In the genomic region with DNA sequence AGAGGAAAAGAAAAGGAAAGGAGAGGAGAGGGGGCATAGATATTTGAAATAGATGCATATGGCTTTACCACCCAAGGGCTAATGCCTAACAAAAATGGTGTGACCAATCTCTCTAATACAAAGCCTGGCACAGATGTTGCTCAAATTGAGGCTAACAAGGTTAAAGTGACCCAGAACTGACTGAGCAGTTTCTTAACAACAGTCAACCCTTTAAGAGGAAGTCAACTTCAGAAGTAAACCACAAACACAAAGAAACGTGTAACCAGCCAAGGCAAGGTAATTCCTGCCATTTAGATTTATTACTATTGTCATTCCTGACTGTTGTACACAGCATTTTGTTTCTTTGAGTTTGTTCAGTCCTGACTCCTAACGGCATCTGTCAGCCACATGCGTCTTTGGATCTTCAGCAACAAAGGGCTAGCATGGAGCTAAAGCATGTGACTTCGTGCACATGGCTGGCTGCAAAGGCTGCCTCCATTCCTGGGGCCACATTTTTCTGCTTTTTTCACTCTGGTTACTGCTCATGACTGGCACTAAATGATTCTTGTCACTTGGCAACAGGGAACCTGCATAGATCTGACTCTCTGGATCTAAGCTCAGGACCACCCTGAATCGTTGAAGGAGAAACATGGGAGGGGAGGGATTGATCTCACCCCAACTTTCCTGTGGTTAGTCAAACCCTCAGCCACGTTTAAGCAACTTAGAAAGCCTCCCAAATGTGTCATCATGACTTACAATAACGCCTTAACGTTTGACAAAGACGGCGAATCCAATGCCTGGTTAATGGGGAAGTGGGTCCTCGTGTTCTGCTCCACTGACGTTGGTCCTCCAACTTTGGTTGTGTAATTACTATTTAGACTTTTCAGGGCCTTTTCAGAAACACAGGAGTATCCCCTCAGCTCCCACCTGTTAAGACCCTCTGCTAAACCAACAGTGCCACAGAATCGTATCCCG, we compare ENCODE assay signal across 15 mouse cellular contexts.
DNase-seq lines count a peak whose midpoint lies in the region; ATAC-seq and TF ChIP-seq lines count a peak whose summit lies in the region.
"Had no signal": no experiment of that assay in that cellular context is flagged by ENCODE, and none has a peak within 500 bp of the region (broad histone marks: within the 10 kb centered on the region; RNA-seq: fewer than 3 reads in every experiment).

No protein-coding gene starts in this region.

- H3K27me3 ChIP-seq in embryonic facial prominence, embryonic 13.5 days = no peaks in the 10 kb centered on the region
- H3K27me3 ChIP-seq in intestine, postnatal 0 days (replicated peaks; ENCODE audit: control insufficient read depth, insufficient read depth, low read length) = no peaks in the 10 kb centered on the region
- H3K27me3 ChIP-seq: forebrain, embryonic 15.5 days had no signal

- ATAC-seq in embryonic facial prominence, embryonic 13.5 days (ENCODE audit: insufficient number of reproducible peaks, insufficient read depth, low FRiP score, low TSS enrichment, low read depth) = 0 out of 2 replicates have a peak, but pooled peaks have one; percentile 37
- no peak for ATAC-seq in intestine, postnatal 0 days
- ATAC-seq: forebrain, embryonic 15.5 days; inflammation-experienced regulatory T-cells, adult 6 months had no signal

- H3K36me3 ChIP-seq in embryonic facial prominence, embryonic 13.5 days = no peaks in the 10 kb centered on the region
- H3K36me3 ChIP-seq in macrophage (ENCODE audit: inconsistent target) = no peaks in the 10 kb centered on the region
- H3K36me3 ChIP-seq in intestine, postnatal 0 days (ENCODE audit: control insufficient read depth, insufficient read depth) = no peaks in the 10 kb centered on the region
- H3K36me3 ChIP-seq: forebrain, embryonic 15.5 days had no signal

- H3K4me3 ChIP-seq in embryonic facial prominence, embryonic 13.5 days = no peak overlapping the region
- H3K4me3 ChIP-seq in macrophage (ENCODE audit: inconsistent target) = no peak overlapping the region
- H3K4me3 ChIP-seq in intestine, postnatal 0 days (ENCODE audit: low read depth, low read length) = no peak overlapping the region
- H3K4me3 ChIP-seq: forebrain, embryonic 15.5 days; left cerebral cortex, adult 2 months had no signal

- WGBS in embryonic facial prominence, embryonic 13.5 days = 56% methylated on average over 14 of the region's 14 CpGs
- WGBS in macrophage (ENCODE audit: missing documents) = 8% methylated on average over 14 of the region's 14 CpGs
- 75% methylated on average over 14 of the region's 14 CpGs for WGBS in intestine, postnatal 0 days

- peak; percentile 23 for DNase-seq in embryo, embryonic 10 days (ENCODE audit: low spot score)
- DNase-seq in embryo, embryonic 9.5 days (ENCODE audit: extremely low spot score) = no peak
- peak; percentile 66 for DNase-seq in 3T3-L1 (ENCODE audit: low read depth, low spot score)
- no peak for DNase-seq in cerebellum, adult 18-20 months
- DNase-seq in natural killer cell, adult 2 months (ENCODE audit: low spot score in 2 of 2) = no peak
- DNase-seq: gastrocnemius, postnatal 36 days; kidney, postnatal 14 days; lung, adult 18-20 months; midbrain, embryonic 14.5 days had no signal

- no peak for TF ChIP-seq CTCF in intestine, postnatal 0 days (IDR thresholded peaks at IDR 0.05; ENCODE audit: low read depth)

- no peaks in the 10 kb centered on the region for H3K9me3 ChIP-seq in embryonic facial prominence, embryonic 13.5 days
- H3K9me3 ChIP-seq in intestine, postnatal 0 days (ENCODE audit: control insufficient read depth) = no peaks in the 10 kb centered on the region
- H3K9me3 ChIP-seq: forebrain, embryonic 15.5 days had no signal

- no peak overlapping the region for H3K4me2 ChIP-seq in embryonic facial prominence, embryonic 13.5 days
- H3K4me2 ChIP-seq in intestine, postnatal 0 days (replicated peaks; ENCODE audit: low read depth) = no peak overlapping the region
- H3K4me2 ChIP-seq: forebrain, embryonic 15.5 days had no signal

- H3K4me1 ChIP-seq in embryonic facial prominence, embryonic 13.5 days = peaks cover 12% of the 10 kb centered on the region; the same call in 1 of the 2 replicates
- no peaks in the 10 kb centered on the region for H3K4me1 ChIP-seq in intestine, postnatal 0 days (replicated peaks; ENCODE audit: control insufficient read depth, insufficient read depth, low read length)
- H3K4me1 ChIP-seq: forebrain, embryonic 15.5 days had no signal

- no peak overlapping the region for H3K9ac ChIP-seq in embryonic facial prominence, embryonic 13.5 days
- H3K9ac ChIP-seq in intestine, postnatal 0 days (ENCODE audit: low read depth, low read length) = no peak overlapping the region
- H3K9ac ChIP-seq: forebrain, embryonic 15.5 days had no signal

- H3K79me2 ChIP-seq in macrophage (ENCODE audit: inconsistent target) = no peaks in the 10 kb centered on the region

- 0 out of 2 replicates have a peak overlapping the region, but pooled peaks have one; percentile 1 for H3K27ac ChIP-seq in embryonic facial prominence, embryonic 13.5 days
- H3K27ac ChIP-seq in macrophage = peak overlapping the region; percentile 92
- no peak overlapping the region for H3K27ac ChIP-seq in intestine, postnatal 0 days (ENCODE audit: low read depth, low read length)
- H3K27ac ChIP-seq: forebrain, embryonic 15.5 days; left cerebral cortex, adult 2 months had no signal

Comparison
In these comparisons a context has a peak if more than half of its experiments do, and no peak if none do; other contexts are left out.
1. DNase-seq: peak in embryo, embryonic 10 days (single experiment) and 3T3-L1 (single experiment); none in embryo, embryonic 9.5 days (single experiment), cerebellum, adult 18-20 months (0 of 2) and natural killer cell, adult 2 months (0 of 2).